ENCODE assay signal across 9 mouse cellular contexts in the genomic region with DNA sequence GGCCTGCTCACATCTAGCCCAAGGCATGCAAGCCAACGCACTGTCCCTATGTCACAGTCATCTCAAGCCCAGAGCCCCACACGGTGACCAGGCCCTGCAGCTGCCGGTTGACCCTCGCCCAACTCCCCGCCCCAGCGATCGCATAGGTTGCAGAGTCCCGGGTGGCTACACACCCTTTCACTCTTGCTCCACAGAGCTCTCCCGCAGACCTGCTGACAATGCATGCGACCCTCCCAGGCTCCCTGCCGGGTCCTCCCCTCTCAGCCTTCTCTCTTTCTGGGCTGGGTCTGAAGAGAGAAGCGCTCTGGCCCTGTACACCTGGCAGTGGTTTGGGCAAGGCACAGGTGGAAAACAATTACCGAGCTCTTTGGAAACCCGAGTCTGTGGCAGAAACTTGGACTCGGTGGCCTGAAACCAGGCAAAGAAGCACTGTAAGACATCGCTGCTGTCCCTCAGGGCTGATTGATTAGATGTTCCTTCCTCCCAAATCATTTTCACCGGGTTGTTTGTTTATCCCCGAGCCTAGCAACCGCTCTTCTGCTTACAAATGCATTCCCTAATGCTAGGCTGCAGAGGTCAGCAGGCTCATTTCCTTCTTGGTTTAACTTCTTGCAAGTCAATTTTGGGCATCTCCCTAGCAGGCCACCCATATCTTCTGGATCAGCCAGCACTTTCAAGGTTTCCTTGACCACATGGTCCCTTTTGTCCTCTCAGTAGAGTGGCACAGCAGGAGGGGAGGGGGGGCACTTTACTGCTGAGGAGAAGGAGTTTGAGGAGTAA.
DNase-seq lines count a peak whose midpoint lies in the region; ATAC-seq and TF ChIP-seq lines count a peak whose summit lies in the region.
"Had no signal": no experiment of that assay in that cellular context is flagged by ENCODE, and none has a peak within 500 bp of the region (broad histone marks: within the 10 kb centered on the region; RNA-seq: fewer than 3 reads in every experiment).

No protein-coding gene starts in this region.

- TF ChIP-seq CTCF in brain, embryonic 14.5 days (IDR thresholded peaks at IDR 0.05; ENCODE audit: borderline replicate concordance, extremely low read depth, insufficient read depth, insufficient read length): no peak
- peak; percentile 25; the same call in 1 of the 2 replicates for TF ChIP-seq CTCF in lung, postnatal 0 days (IDR thresholded peaks at IDR 0.05)

- H3K9ac ChIP-seq in lung, postnatal 0 days (replicated peaks; ENCODE audit: low read depth): no peak overlapping the region

- H3K27me3 ChIP-seq in lung, postnatal 0 days (replicated peaks; ENCODE audit: insufficient read depth, low read length): no peaks in the 10 kb centered on the region

- H3K4me2 ChIP-seq in lung, postnatal 0 days (replicated peaks; ENCODE audit: low read depth, low read length): peak overlapping the region; percentile 33

- ATAC-seq in lung, postnatal 0 days: peak; percentile 85
- no peak for ATAC-seq in megakaryocyte progenitor cell, adult 5-6 weeks (replicated peaks; ENCODE audit: poor library complexity)
- ATAC-seq in monocyte, adult 5-6 weeks (replicated peaks; ENCODE audit: insufficient number of reproducible peaks, low FRiP score, low TSS enrichment, poor library complexity, severe bottlenecking): no peak

- TF ChIP-seq EP300 in lung, postnatal 0 days (IDR thresholded peaks at IDR 0.05): peak; percentile 81

- H3K9me3 ChIP-seq in lung, postnatal 0 days (ENCODE audit: low read length): no peaks in the 10 kb centered on the region

- WGBS in lung, postnatal 0 days: 13% methylated on average over 19 of the region's 19 CpGs

- no peak for TF ChIP-seq POLR2A in brain, embryonic 14.5 days (IDR thresholded peaks at IDR 0.05; ENCODE audit: borderline replicate concordance, extremely low read depth, insufficient read depth, insufficient read length, poor library complexity, severe bottlenecking)

- H3K36me3 ChIP-seq in lung, postnatal 0 days (ENCODE audit: insufficient read depth, low read length): no peaks in the 10 kb centered on the region

- no peak overlapping the region for H3K27ac ChIP-seq in lung, postnatal 0 days (ENCODE audit: low read length)

- peaks cover 4% of the 10 kb centered on the region; the same call in 1 of the 2 replicates for H3K4me1 ChIP-seq in lung, postnatal 0 days (ENCODE audit: insufficient read depth, low read depth, low read length)

- H3K4me3 ChIP-seq in lung, postnatal 0 days (ENCODE audit: low read depth, low read length): no peak overlapping the region

- DNase-seq in ES-CJ7 (ENCODE audit: low read depth, low spot score): peak; percentile 51
- peak; percentile 27 for DNase-seq in brain, embryonic 14.5 days (ENCODE audit: low read depth)
- peak; percentile 24 for DNase-seq in hindlimb bud, embryonic 11.5 days (ENCODE audit: extremely low spot score, low read depth, low spot score)
- peak; percentile 83 for DNase-seq in lung, postnatal 0 days (ENCODE audit: low spot score)
- no peak for DNase-seq in adipocyte (ENCODE audit: low spot score)
- DNase-seq in urinary bladder, postnatal 25 days (ENCODE audit: low spot score): no peak
- DNase-seq: right cerebral cortex, postnatal 25 days had no signal

Comparison
In these comparisons a context has a peak if more than half of its experiments do, and no peak if none do; other contexts are left out.
1. DNase-seq: peak in ES-CJ7 (single experiment), brain, embryonic 14.5 days (single experiment), hindlimb bud, embryonic 11.5 days (single experiment) and lung, postnatal 0 days (single experiment); none in adipocyte (single experiment) and urinary bladder, postnatal 25 days (single experiment).